Comparison of ENCODE assay signal across 7 mouse cellular contexts in genomic region chr7:12818521-12819295, GRCm38 (mm10). TPM values are rescaled to one million over a fixed set of nuclear protein-coding genes. Genes with fewer than 3 reads are reported as not detected.
A peak's percentile ranks its signal among the peaks of the same experiment; 100 is the strongest.
DNase-seq lines count a peak whose midpoint lies in the region; ATAC-seq lines count a peak whose summit lies in the region.

Gene Zfp329, minus strand, starts transcription at chr7:12818858.

- H3K27ac ChIP-seq in intestine, embryonic 14.5 days (ENCODE audit: low read depth), result peak within 1 kb of the TSS; percentile 67; the same call in 1 of the 2 replicates
- peak within 1 kb of the TSS; percentile 93 for H3K27ac ChIP-seq in midbrain, embryonic 10.5 days (replicated peaks)

- intact Hi-C loops in gastrocnemius, postnatal 14 days (cut with DNase I; ENCODE audit: low total_unique reads), result no loop called here
- intact Hi-C loops in left cerebral cortex, postnatal 25 days (cut with DNase I), result loop anchor here (1.0 to 10.0 kb wide), 4 partner anchors 16 to 341 kb away; partner anchors contain the start of genes Mzf1, Zfp110, Zfp128 and Zfp606

- no peaks in the 10 kb centered on the region for H3K27me3 ChIP-seq in intestine, embryonic 14.5 days (replicated peaks; ENCODE audit: control insufficient read depth, insufficient read depth, low read length)
- no peaks in the 10 kb centered on the region for H3K27me3 ChIP-seq in midbrain, embryonic 10.5 days (ENCODE audit: low read depth, poor library complexity, severe bottlenecking)

- H3K9ac ChIP-seq in intestine, embryonic 14.5 days (ENCODE audit: low read length), result peak within 1 kb of the TSS; percentile 82

- H3K4me3 ChIP-seq in intestine, embryonic 14.5 days (ENCODE audit: low read depth, low read length), result peak within 1 kb of the TSS; percentile 68
- peak within 1 kb of the TSS; percentile 70 for H3K4me3 ChIP-seq in midbrain, embryonic 10.5 days

- peak; percentile 96 for ATAC-seq in intestine, embryonic 14.5 days (replicated peaks; ENCODE audit: low FRiP score, low TSS enrichment, low read depth)

- peaks cover 17% of the 10 kb centered on the region for H3K9me3 ChIP-seq in intestine, embryonic 14.5 days (ENCODE audit: control insufficient read depth, low read length)
- H3K9me3 ChIP-seq in midbrain, embryonic 10.5 days (replicated peaks), result peaks cover 53% of the 10 kb centered on the region

- H3K4me1 ChIP-seq in intestine, embryonic 14.5 days (replicated peaks; ENCODE audit: control insufficient read depth, insufficient read depth, low read length), result peaks cover 7% of the 10 kb centered on the region
- peaks cover 10% of the 10 kb centered on the region; the same call in 1 of the 2 replicates for H3K4me1 ChIP-seq in midbrain, embryonic 10.5 days

- peak within 1 kb of the TSS; percentile 68 for H3K4me2 ChIP-seq in intestine, embryonic 14.5 days (ENCODE audit: low read length)

- WGBS in intestine, embryonic 14.5 days, result under 1% methylated on average over 40 of the region's 40 CpGs
- under 1% methylated on average over 40 of the region's 40 CpGs for WGBS in midbrain, embryonic 10.5 days

- H3K36me3 ChIP-seq in intestine, embryonic 14.5 days (ENCODE audit: control insufficient read depth, insufficient read depth, low read length), result peaks cover 17% of the 10 kb centered on the region
- H3K36me3 ChIP-seq in midbrain, embryonic 10.5 days, result peaks cover 34% of the 10 kb centered on the region

- DNase-seq in adrenal gland, adult (ENCODE audit: inconsistent age in 2 of 2, low spot score in 1 of 2), result peak; percentile 92 to 97
- DNase-seq in embryo, embryonic 10.5 days (ENCODE audit: low spot score), result peak; percentile 95
- DNase-seq in gastrocnemius, postnatal 14 days, result peak; percentile 90
- DNase-seq in intestine, embryonic 14.5 days (ENCODE audit: low spot score), result peak; percentile 92
- DNase-seq in left cerebral cortex, postnatal 25 days (ENCODE audit: low spot score in 2 of 2), result peak; percentile 95 to 96
- DNase-seq in midbrain, embryonic 10.5 days (ENCODE audit: low spot score), result peak; percentile 92
- peak; percentile 95 for DNase-seq in right cerebral cortex, postnatal 4 days

RNA-seq across cellular contexts. Expression of gene Zfp329, which starts in this region (rescaled TPM):
- 1 to 10 TPM; 4.4 to 4.6 TPM for total RNA-seq in gastrocnemius, postnatal 14 days (2021)
- 15.1 and 16.2 TPM in 2 replicates for polyA plus RNA-seq in intestine, embryonic 14.5 days (2014; fragmentation: Nextera tagmentation; extraction: Ambion mirVana)
- 10 to 100 TPM; 22.5 to 23.9 TPM for total RNA-seq in left cerebral cortex, postnatal 25 days (2021)
- polyA plus RNA-seq in midbrain, embryonic 10.5 days (2016; fragmentation: Nextera tagmentation; extraction: Ambion mirVana), result 17.3 and 20.4 TPM in 2 replicates

Comparison
In these comparisons a context has a peak if more than half of its experiments do, and no peak if none do; other contexts are left out.
1. Peak in every context shown above with its lines: DNase-seq, ATAC-seq, H3K4me3 ChIP-seq and H3K27ac ChIP-seq.
2. RNA of gene Zfp329 (total RNA-seq): 22.5 to 23.9 TPM in left cerebral cortex, postnatal 25 days; 4.4 to 4.6 TPM in gastrocnemius, postnatal 14 days; every median in the first group is over 4 times any median in the second.